Mouse (Mus musculus): ENCODE data around the gene Rrn3.

Rrn3 gene

GRCm38 (mm10) chr16:13848310-13848709 lies 67.8 kb downstream of the Rrn3 start:
- no peak for DNase-seq (ENCODE audit: low read depth, low spot score)

- DNase-seq (ENCODE audit: low read depth, low spot score): no peak
Observed at GRCm38 (mm10) chr16:13851446-13851845, 70.9 kb downstream of the Rrn3 start.

GRCm38 (mm10) chr16:13853886-13854285 lies 73.4 kb downstream of the Rrn3 start:
- DNase-seq (ENCODE audit: low read depth, low spot score): no peak
